Mouse (Mus musculus): Measurements from ENCODE around the gene Morn1. TPM values are rescaled to one million over a fixed set of nuclear protein-coding genes. Genes with fewer than 3 reads are reported as not detected.

Morn1 gene
- total and polyA plus RNA-seq, 2 experiments from 2014 or later: 9.0 to 10.0 TPM

DNA sequence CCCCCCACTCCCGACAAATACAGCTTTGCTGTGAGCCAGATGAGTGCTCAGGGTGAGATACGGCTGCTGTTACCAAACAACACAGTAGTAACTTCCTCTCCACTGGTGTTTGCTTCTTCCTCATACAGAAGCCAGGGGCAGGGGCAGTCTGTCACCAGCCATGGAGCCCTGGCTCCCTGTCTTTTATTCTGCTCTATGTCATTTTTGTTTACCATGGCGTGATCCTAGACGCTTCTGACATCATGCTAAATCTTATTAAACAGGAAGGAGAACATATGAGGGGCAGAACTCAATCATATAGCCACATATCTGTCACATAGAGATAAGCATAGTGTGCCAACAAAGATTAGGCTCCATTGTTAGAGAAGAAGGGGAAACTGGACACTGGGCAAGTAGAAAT is 30.2 kb downstream of the Morn1 start:
- H3K9me3 ChIP-seq (ENCODE audit: low read length): no peaks in the 10 kb centered on the region
- no peak overlapping the region for H3K4me2 ChIP-seq (ENCODE audit: low read depth, low read length)
- no peaks in the 10 kb centered on the region for H3K36me3 ChIP-seq (ENCODE audit: insufficient read depth, low read length)
- ATAC-seq (no peak), DNase-seq (ENCODE audit: low spot score) (no peak)
- H3K9ac ChIP-seq (replicated peaks; ENCODE audit: low read length): no peak overlapping the region
- H3K4me3 ChIP-seq (ENCODE audit: low read length): no peak overlapping the region
- WGBS: 80% methylated on average over 4 of the region's 4 CpGs
- no peaks in the 10 kb centered on the region for H3K27me3 ChIP-seq (ENCODE audit: insufficient read depth, low read length)
- H3K27ac ChIP-seq: no peak overlapping the region
- no peaks in the 10 kb centered on the region for H3K4me1 ChIP-seq (ENCODE audit: insufficient read depth, low read length)
- no peak for TF ChIP-seq CTCF (IDR thresholded peaks at IDR 0.05; ENCODE audit: low read depth)

DNA sequence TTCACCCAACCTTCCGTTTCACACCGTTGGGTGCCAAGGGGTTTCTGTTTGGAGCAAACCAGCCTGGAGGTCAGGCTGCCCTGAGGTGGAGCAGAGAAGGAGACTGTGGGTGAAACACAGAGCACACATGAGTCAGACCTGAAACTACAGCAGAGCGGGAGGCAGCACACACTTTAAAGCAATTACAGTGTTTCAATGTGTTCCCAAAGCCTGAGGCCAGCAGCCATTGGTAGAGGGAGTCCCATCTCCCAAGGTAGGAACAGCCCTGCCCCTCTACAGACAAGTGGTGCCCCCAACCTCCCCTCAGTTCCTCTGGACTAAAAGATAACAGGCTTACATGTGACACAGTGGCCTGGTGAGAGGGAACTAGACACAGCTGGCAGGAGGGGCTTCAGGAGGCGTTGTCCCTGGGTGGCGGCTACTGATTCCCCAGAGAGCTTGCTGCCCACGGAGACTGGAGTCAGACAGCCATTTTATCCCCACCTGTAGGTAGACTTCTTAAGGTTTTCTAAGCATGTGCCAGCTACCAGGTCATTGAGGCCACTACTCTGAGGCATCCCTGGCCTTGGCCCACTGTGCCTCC is 31.1 kb downstream of the Morn1 start:
- TF ChIP-seq CTCF (IDR thresholded peaks at IDR 0.05; ENCODE audit: low read depth): no peak
- 80% methylated on average over 6 of the region's 6 CpGs for WGBS

DNA sequence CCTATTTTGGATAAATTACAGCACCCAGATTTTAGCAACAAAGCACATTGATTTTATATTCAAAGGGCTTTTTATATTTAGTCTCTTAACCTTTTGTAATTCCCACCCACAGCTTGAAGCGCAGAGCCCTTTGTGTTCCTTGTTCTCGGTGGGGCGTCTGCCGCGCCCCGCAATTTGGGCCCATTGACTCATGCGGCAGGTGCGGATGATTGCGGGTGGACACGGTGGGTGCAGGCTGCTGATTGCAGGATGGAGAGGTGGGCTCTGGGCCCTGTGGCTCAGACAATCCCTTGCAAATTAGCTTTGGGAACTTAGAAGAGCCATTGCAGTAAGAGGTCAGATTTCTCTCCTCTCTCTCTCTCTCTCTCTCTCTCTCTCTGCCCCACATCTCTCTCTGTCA is 31.9 kb downstream of the Morn1 start:
- Histone ChIP-seq H3K27ac (no peak overlapping the region), H3K4me2 (ENCODE audit: low read depth, low read length) (no peak overlapping the region), H3K9ac (replicated peaks; ENCODE audit: low read length) (no peak overlapping the region), H3K36me3 (ENCODE audit: insufficient read depth, low read length) (no peaks in the 10 kb centered on the region), H3K27me3 (ENCODE audit: insufficient read depth, low read length) (no peaks in the 10 kb centered on the region), H3K4me1 (ENCODE audit: insufficient read depth, low read length) (peaks cover 8% of the 10 kb centered on the region), H3K9me3 (ENCODE audit: low read length) (no peaks in the 10 kb centered on the region), H3K4me3 (ENCODE audit: low read length) (no peak overlapping the region)
- 56% methylated on average over 10 of the region's 10 CpGs for WGBS
- DNase-seq (ENCODE audit: low spot score): no peak
- ATAC-seq: no peak
- TF ChIP-seq CTCF (IDR thresholded peaks at IDR 0.05; ENCODE audit: low read depth): no peak

More for the DNA sequence above, 31.1 kb downstream of the Morn1 start:
- no peak overlapping the region for H3K4me3 ChIP-seq (ENCODE audit: low read length)
- no peak overlapping the region for H3K27ac ChIP-seq
- H3K36me3 ChIP-seq (ENCODE audit: insufficient read depth, low read length): no peaks in the 10 kb centered on the region
- H3K4me2 ChIP-seq (ENCODE audit: low read depth, low read length): no peak overlapping the region
- no peaks in the 10 kb centered on the region for H3K27me3 ChIP-seq (ENCODE audit: insufficient read depth, low read length)
- peaks cover 4% of the 10 kb centered on the region; the same call in 1 of the 2 replicates for H3K4me1 ChIP-seq (ENCODE audit: insufficient read depth, low read length)
- no peaks in the 10 kb centered on the region for H3K9me3 ChIP-seq (ENCODE audit: low read length)
- no peak for ATAC-seq
- H3K9ac ChIP-seq (replicated peaks; ENCODE audit: low read length): no peak overlapping the region
- DNase-seq (ENCODE audit: low spot score): no peak

DNA sequence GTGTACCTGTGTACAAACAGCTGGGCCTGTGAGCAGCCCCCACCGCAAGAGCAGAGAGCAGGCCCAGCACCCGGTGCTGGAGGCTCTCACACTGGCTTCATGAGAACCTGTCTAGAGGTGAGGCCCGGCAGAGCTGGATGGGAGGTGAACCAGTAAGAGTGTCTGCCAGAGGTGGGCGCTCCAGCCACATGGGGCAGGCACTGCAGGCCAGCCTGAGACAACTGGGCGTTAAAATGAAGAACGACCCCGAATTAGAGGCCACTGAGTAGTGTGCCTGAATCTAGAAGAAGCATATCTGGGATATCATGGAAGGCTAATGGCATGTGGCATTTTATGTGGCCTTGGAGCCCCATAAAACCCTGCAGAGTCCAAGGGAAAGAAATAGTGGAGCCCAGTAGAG is 33.7 kb downstream of the Morn1 start:
- ATAC-seq (no peak), DNase-seq (ENCODE audit: low spot score) (no peak)
- Histone ChIP-seq H3K27ac (no peak overlapping the region), H3K4me3 (ENCODE audit: low read length) (no peak overlapping the region), H3K9me3 (ENCODE audit: low read length) (no peaks in the 10 kb centered on the region), H3K4me1 (ENCODE audit: insufficient read depth, low read length) (peaks cover 8% of the 10 kb centered on the region), H3K36me3 (ENCODE audit: insufficient read depth, low read length) (no peaks in the 10 kb centered on the region), H3K9ac (replicated peaks; ENCODE audit: low read length) (no peak overlapping the region), H3K27me3 (ENCODE audit: insufficient read depth, low read length) (no peaks in the 10 kb centered on the region), H3K4me2 (ENCODE audit: low read depth, low read length) (no peak overlapping the region)
- no peak for TF ChIP-seq CTCF (IDR thresholded peaks at IDR 0.05; ENCODE audit: low read depth)
- WGBS: 88% methylated on average over 7 of the region's 7 CpGs

DNA sequence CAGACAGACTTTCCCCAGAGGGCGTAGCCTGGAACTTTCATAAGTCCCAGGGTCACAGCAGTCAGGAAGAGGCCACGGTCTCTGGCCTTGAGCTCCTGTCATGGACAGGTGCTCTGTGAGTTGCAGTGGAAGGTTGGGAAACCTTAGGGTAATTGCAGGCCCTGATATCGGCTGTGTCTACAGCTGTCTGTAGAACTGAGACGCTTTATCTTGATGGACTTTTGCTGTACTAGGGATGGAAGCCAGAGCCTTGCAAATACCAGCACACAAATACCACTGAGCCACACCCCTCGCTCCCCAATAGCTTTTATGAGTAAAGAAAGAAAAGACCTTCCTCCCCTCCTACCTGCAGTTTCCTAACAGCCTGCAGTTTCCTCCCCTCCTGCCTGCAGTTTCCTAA is 34.2 kb downstream of the Morn1 start:
- no peaks in the 10 kb centered on the region for H3K27me3 ChIP-seq (ENCODE audit: insufficient read depth, low read length)
- 89% methylated on average over 5 of the region's 5 CpGs for WGBS
- TF ChIP-seq CTCF (IDR thresholded peaks at IDR 0.05; ENCODE audit: low read depth): no peak

DNA sequence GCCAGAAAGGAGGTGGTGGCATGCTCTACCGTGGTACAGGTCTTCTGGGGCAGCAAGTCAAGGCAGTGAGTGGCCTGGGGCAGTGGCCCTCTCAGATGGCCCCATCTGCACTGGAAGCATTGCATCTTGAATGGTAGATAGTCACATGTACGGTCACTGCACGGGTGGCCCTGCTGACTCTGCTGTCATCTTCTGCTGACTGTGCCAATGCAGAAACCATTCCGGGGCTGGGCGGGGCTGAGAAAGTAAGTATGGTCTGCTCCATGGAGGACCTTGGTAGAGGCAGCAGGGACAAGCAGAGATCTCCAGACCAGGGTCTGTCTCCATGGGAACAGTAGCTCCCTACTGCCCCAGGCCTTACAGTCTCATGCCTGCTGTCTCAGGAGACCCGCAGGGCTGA is 34.8 kb downstream of the Morn1 start:
- no peaks in the 10 kb centered on the region for H3K9me3 ChIP-seq (ENCODE audit: low read length)
- no peak for TF ChIP-seq CTCF (IDR thresholded peaks at IDR 0.05; ENCODE audit: low read depth)
- no peak overlapping the region for H3K9ac ChIP-seq (replicated peaks; ENCODE audit: low read length)
- peaks cover 8% of the 10 kb centered on the region for H3K4me1 ChIP-seq (ENCODE audit: insufficient read depth, low read length)
- DNase-seq (ENCODE audit: low spot score): no peak
- no peaks in the 10 kb centered on the region for H3K36me3 ChIP-seq (ENCODE audit: insufficient read depth, low read length)
- no peak for ATAC-seq
- WGBS: 74% methylated on average over 6 of the region's 6 CpGs
- H3K27ac ChIP-seq: no peak overlapping the region
- H3K4me3 ChIP-seq (ENCODE audit: low read length): no peak overlapping the region
- H3K27me3 ChIP-seq (ENCODE audit: insufficient read depth, low read length): no peaks in the 10 kb centered on the region
- H3K4me2 ChIP-seq (ENCODE audit: low read depth, low read length): no peak overlapping the region

More for the DNA sequence above, 34.2 kb downstream of the Morn1 start:
- Histone ChIP-seq H3K9me3 (ENCODE audit: low read length) (no peaks in the 10 kb centered on the region), H3K9ac (replicated peaks; ENCODE audit: low read length) (no peak overlapping the region), H3K4me3 (ENCODE audit: low read length) (no peak overlapping the region), H3K27ac (no peak overlapping the region), H3K4me2 (ENCODE audit: low read depth, low read length) (no peak overlapping the region), H3K36me3 (ENCODE audit: insufficient read depth, low read length) (no peaks in the 10 kb centered on the region), H3K4me1 (ENCODE audit: insufficient read depth, low read length) (peaks cover 8% of the 10 kb centered on the region)
- ATAC-seq: no peak
- no peak for DNase-seq (ENCODE audit: low spot score)

DNA sequence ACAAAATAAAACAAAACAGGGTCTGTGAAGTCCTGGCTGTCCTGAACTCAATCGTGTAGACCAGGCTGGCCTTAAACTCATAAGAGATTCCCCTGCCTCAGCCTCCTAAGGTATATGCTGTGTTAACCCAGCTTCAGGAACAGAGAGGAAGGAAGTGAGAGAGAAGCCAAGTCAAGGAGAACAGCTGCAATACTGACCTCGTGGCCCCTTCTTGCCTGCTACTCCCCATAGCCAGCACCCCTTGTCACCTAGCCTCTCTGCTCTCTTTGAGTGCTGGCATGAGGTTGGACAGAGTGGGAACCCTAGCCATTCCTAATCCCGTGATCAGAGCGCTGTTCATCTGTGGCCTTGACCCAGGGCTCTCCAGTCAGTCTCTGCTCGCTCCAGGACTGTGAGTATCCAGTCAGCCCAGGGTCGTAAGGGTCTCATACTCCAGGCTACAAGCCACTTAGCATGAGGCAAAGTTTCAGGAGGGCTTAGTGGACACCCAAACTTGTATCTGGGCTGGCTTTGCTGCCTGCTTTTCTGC is 35.6 kb downstream of the Morn1 start:
- Histone ChIP-seq H3K4me1 (ENCODE audit: insufficient read depth, low read length) (peaks cover 12% of the 10 kb centered on the region), H3K9me3 (ENCODE audit: low read length) (no peaks in the 10 kb centered on the region), H3K9ac (replicated peaks; ENCODE audit: low read length) (0 out of 2 replicates have a peak overlapping the region, but pooled peaks have one; percentile 24), H3K27me3 (ENCODE audit: insufficient read depth, low read length) (no peaks in the 10 kb centered on the region), H3K27ac (peak overlapping the region; percentile 56; the same call in 1 of the 2 replicates), H3K36me3 (ENCODE audit: insufficient read depth, low read length) (no peaks in the 10 kb centered on the region), H3K4me2 (ENCODE audit: low read depth, low read length) (no peak overlapping the region), H3K4me3 (ENCODE audit: low read length) (no peak overlapping the region)
- TF ChIP-seq CTCF (IDR thresholded peaks at IDR 0.05; ENCODE audit: low read depth): no peak
- DNase-seq (ENCODE audit: low spot score) (no peak), ATAC-seq (no peak)
- WGBS: 72% methylated on average over 6 of the region's 6 CpGs
